Mouse (Mus musculus) kidney, embryonic 14.5 days (tissue): ENCODE measurements around the gene Gnaq. TPM values are rescaled to one million over a fixed set of nuclear protein-coding genes. Genes with fewer than 3 reads are reported as not detected.

Experiments
- ATAC-seq: fragments of 200-750 bp; cut with Nextera tagmentation; 2 replicates; pipeline ENCODE4 v1.8.0; 2017; ENCODE audit warnings: moderate number of reproducible peaks, mild to moderate bottlenecking, moderate TSS enrichment, moderate library complexity; ENCODE audit not compliant: low FRiP score, low TSS enrichment
- H3K27ac ChIP-seq: fragments of 300-500 bp; sonication (generic); 2 replicates; pipeline ENCODE4 v1.5.1; 2014; ENCODE audit warnings: low read depth, mild to moderate bottlenecking, low read length, moderate library complexity, mixed read lengths
- H3K27me3 ChIP-seq: fragments of 300-500 bp; sonication (generic); 2 replicates; pipeline ENCODE4 v1.6.1; 2014; ENCODE audit warnings: mild to moderate bottlenecking, low read length; ENCODE audit not compliant: control insufficient read depth, insufficient read depth
- H3K36me3 ChIP-seq: fragments of 300-500 bp; sonication (generic); 2 replicates; pipeline ENCODE4 v1.6.1; 2014; ENCODE audit warnings: low read length, mixed read lengths; ENCODE audit not compliant: control insufficient read depth, insufficient read depth
- H3K4me1 ChIP-seq: fragments of 300-500 bp; sonication (generic); 2 replicates; pipeline ENCODE4 v1.6.1; 2014; ENCODE audit warnings: low read length, mixed read lengths; ENCODE audit not compliant: control insufficient read depth, insufficient read depth
- H3K4me2 ChIP-seq: fragments of 300-500 bp; sonication (generic); replicated peaks from 2 replicates; pipeline ENCODE4 v1.6.1; 2014; ENCODE audit warnings: low read depth, mild to moderate bottlenecking, low read length
- H3K4me3 ChIP-seq: fragments of 300-500 bp; sonication (generic); 2 replicates; pipeline ENCODE4 v1.5.1; 2014; ENCODE audit warnings: mild to moderate bottlenecking, low read length
- H3K9ac ChIP-seq: fragments of 300-500 bp; sonication (generic); 2 replicates; pipeline ENCODE4 v1.6.1; 2014; ENCODE audit warnings: low read depth, mild to moderate bottlenecking, low read length, moderate library complexity
- H3K9me3 ChIP-seq: fragments of 300-500 bp; sonication (generic); 2 replicates; pipeline ENCODE4 v1.6.1; 2016; ENCODE audit warnings: low read length; ENCODE audit not compliant: control insufficient read depth
- WGBS: fragments of 180-500 bp; shearing (Covaris S2); extraction: QIAGEN DNeasy Blood & Tissue Kit; methylation state at CpG from one replicate; pipeline ENCODE4 v1.1.7; 2014; 5-methylcytosine and 5-hydroxymethylcytosine counted together
- polyA plus RNA-seq: library from polyadenylated mRNA; unstranded; fragments of >200 nt; fragmentation: Nextera tagmentation; extraction: Ambion mirVana; gene quantifications from 2 replicates; pipeline ENCODE4 v1.2.1, GENCODE M21; 2014

The Gnaq gene
- polyA plus RNA-seq, 1 experiment from 2014 or later = 18.3 TPM

- H3K4me2 ChIP-seq = no peak overlapping the region
- 68% methylated on average over 7 of the region's 7 CpGs for WGBS
- ATAC-seq = no peak
Measured at GRCm38 (mm10) chr19:16287971-16288370, 155.3 kb downstream of the Gnaq start.

GRCm38 (mm10) chr19:16291088-16291487, 158.5 kb downstream of the Gnaq start:
- no peaks in the 10 kb centered on the region for H3K27me3 ChIP-seq
- peaks cover 34% of the 10 kb centered on the region; the same call in 1 of the 2 replicates for H3K4me1 ChIP-seq
- H3K9ac ChIP-seq = no peak overlapping the region
- no peaks in the 10 kb centered on the region for H3K9me3 ChIP-seq
- H3K4me3 ChIP-seq = no peak overlapping the region
- no peak for ATAC-seq
- H3K4me2 ChIP-seq = no peak overlapping the region
- WGBS = 34% methylated on average over 3 of the region's 3 CpGs
- no peaks in the 10 kb centered on the region for H3K36me3 ChIP-seq
- no peak overlapping the region for H3K27ac ChIP-seq

More at GRCm38 (mm10) chr19:16287971-16288370, 155.3 kb downstream of the Gnaq start:
- H3K9ac ChIP-seq = no peak overlapping the region
- H3K27ac ChIP-seq = no peak overlapping the region
- H3K9me3 ChIP-seq = no peaks in the 10 kb centered on the region
- H3K36me3 ChIP-seq = no peaks in the 10 kb centered on the region
- no peak overlapping the region for H3K4me3 ChIP-seq
- no peaks in the 10 kb centered on the region for H3K27me3 ChIP-seq
- peaks cover 57% of the 10 kb centered on the region for H3K4me1 ChIP-seq

- Histone ChIP-seq H3K9me3 (no peaks in the 10 kb centered on the region), H3K9ac (no peak overlapping the region), H3K27me3 (no peaks in the 10 kb centered on the region), H3K4me1 (peaks cover 24% of the 10 kb centered on the region; the same call in 1 of the 2 replicates), H3K27ac (0 out of 2 replicates have a peak overlapping the region, but pooled peaks have one; percentile 6), H3K36me3 (no peaks in the 10 kb centered on the region), H3K4me3 (no peak overlapping the region), H3K4me2 (no peak overlapping the region)
- 44% methylated on average over 2 of the region's 2 CpGs for WGBS
- no peak for ATAC-seq
Measured at GRCm38 (mm10) chr19:16292056-16292608, 159.5 kb downstream of the Gnaq start.

GRCm38 (mm10) chr19:16292978-16293377, 160.3 kb downstream of the Gnaq start:
- Histone ChIP-seq H3K9me3 (no peaks in the 10 kb centered on the region), H3K27me3 (no peaks in the 10 kb centered on the region), H3K4me3 (no peak overlapping the region), H3K27ac (no peak overlapping the region), H3K4me2 (no peak overlapping the region), H3K9ac (no peak overlapping the region), H3K36me3 (no peaks in the 10 kb centered on the region), H3K4me1 (peaks cover 16% of the 10 kb centered on the region; the same call in 1 of the 2 replicates)
- no peak for ATAC-seq
- WGBS = 82% methylated on average over 1 of the region's 1 CpGs

- Histone ChIP-seq H3K27ac (no peak overlapping the region), H3K4me2 (no peak overlapping the region), H3K9ac (no peak overlapping the region), H3K27me3 (no peaks in the 10 kb centered on the region), H3K9me3 (no peaks in the 10 kb centered on the region), H3K4me3 (no peak overlapping the region), H3K4me1 (no peaks in the 10 kb centered on the region), H3K36me3 (no peaks in the 10 kb centered on the region)
- ATAC-seq = no peak
- WGBS = 52% methylated on average over 4 of the region's 4 CpGs
Measured at GRCm38 (mm10) chr19:16300413-16300812, 167.8 kb downstream of the Gnaq start.

GRCm38 (mm10) chr19:16301336-16301735, 168.7 kb downstream of the Gnaq start:
- no peak for ATAC-seq
- no peak overlapping the region for H3K9ac ChIP-seq
- no peak overlapping the region for H3K4me3 ChIP-seq
- no peaks in the 10 kb centered on the region for H3K4me1 ChIP-seq
- 65% methylated on average over 7 of the region's 7 CpGs for WGBS
- H3K27me3 ChIP-seq = no peaks in the 10 kb centered on the region
- H3K9me3 ChIP-seq = no peaks in the 10 kb centered on the region
- no peak overlapping the region for H3K4me2 ChIP-seq
- no peak overlapping the region for H3K27ac ChIP-seq
- H3K36me3 ChIP-seq = no peaks in the 10 kb centered on the region

- Histone ChIP-seq H3K9me3 (no peaks in the 10 kb centered on the region), H3K27me3 (no peaks in the 10 kb centered on the region), H3K4me3 (no peak overlapping the region), H3K36me3 (no peaks in the 10 kb centered on the region), H3K27ac (no peak overlapping the region), H3K9ac (no peak overlapping the region), H3K4me1 (no peaks in the 10 kb centered on the region), H3K4me2 (no peak overlapping the region)
- ATAC-seq = no peak
Measured at GRCm38 (mm10) chr19:16309031-16309430, 176.4 kb downstream of the Gnaq start.

- Histone ChIP-seq H3K4me3 (no peak overlapping the region), H3K9me3 (no peaks in the 10 kb centered on the region), H3K4me2 (no peak overlapping the region), H3K27ac (no peak overlapping the region), H3K4me1 (peaks cover 7% of the 10 kb centered on the region), H3K9ac (no peak overlapping the region), H3K36me3 (no peaks in the 10 kb centered on the region), H3K27me3 (no peaks in the 10 kb centered on the region)
- 69% methylated on average over 4 of the region's 4 CpGs for WGBS
- ATAC-seq = no peak
Measured at GRCm38 (mm10) chr19:16314295-16314821, 181.7 kb downstream of the Gnaq start.

- Histone ChIP-seq H3K9ac (no peak overlapping the region), H3K4me2 (no peak overlapping the region), H3K27me3 (no peaks in the 10 kb centered on the region), H3K4me3 (no peak overlapping the region), H3K27ac (no peak overlapping the region), H3K4me1 (peaks cover 7% of the 10 kb centered on the region), H3K9me3 (no peaks in the 10 kb centered on the region), H3K36me3 (no peaks in the 10 kb centered on the region)
- ATAC-seq = no peak
- WGBS = 86% methylated on average over 4 of the region's 4 CpGs
Measured at GRCm38 (mm10) chr19:16315525-16315924, 182.9 kb downstream of the Gnaq start.
